Mouse (Mus musculus) kidney, adult 2 months (tissue): ENCODE results near the gene Kcnq1.

Source experiments
- CTCF ChIP-seq: fragments of 200-500 bp; conservative IDR thresholded peaks from 2 replicates; pipeline ENCODE4 v1.5.1; 2011; ENCODE audit warnings: low read depth, mild to moderate bottlenecking, control low read depth, low read length, moderate library complexity, mixed read lengths; ENCODE audit not compliant: insufficient read depth, insufficient read length
- POLR2A ChIP-seq: fragments of 200-500 bp; IDR thresholded peaks from one replicate; pipeline ENCODE4 v1.6.1; 2011; ENCODE audit warnings: low read depth, low read length, control low read depth

- no peak for TF ChIP-seq CTCF
- TF ChIP-seq POLR2A, result no peak
Observed at GRCm38 (mm10) chr7:143273747-143274146, 167.6 kb downstream of the Kcnq1 start.
